Mouse (Mus musculus): ENCODE measurements around the gene Adgrg1. TPM values are rescaled to one million over a fixed set of nuclear protein-coding genes. Genes with fewer than 3 reads are reported as not detected.

Gene Adgrg1
- polyA plus RNA-seq, 1 experiment, result 468 TPM

GRCm38 (mm10) chr8:94996899-94997856 lies 22.6 kb downstream of the Adgrg1 start:
- DNase-seq (ENCODE audit: low read depth), result peak; percentile 84
- no peak for TF ChIP-seq POLR2A (IDR thresholded peaks at IDR 0.05; ENCODE audit: borderline replicate concordance, extremely low read depth, insufficient read depth, insufficient read length, poor library complexity, severe bottlenecking)
- no peak for TF ChIP-seq CTCF (IDR thresholded peaks at IDR 0.05; ENCODE audit: borderline replicate concordance, extremely low read depth, insufficient read depth, insufficient read length)

GRCm38 (mm10) chr8:94997857-94998243 lies 23.3 kb downstream of the Adgrg1 start:
- TF ChIP-seq CTCF (IDR thresholded peaks at IDR 0.05; ENCODE audit: borderline replicate concordance, extremely low read depth, insufficient read depth, insufficient read length), result no peak
- TF ChIP-seq POLR2A (IDR thresholded peaks at IDR 0.05; ENCODE audit: borderline replicate concordance, extremely low read depth, insufficient read depth, insufficient read length, poor library complexity, severe bottlenecking), result no peak
- DNase-seq (ENCODE audit: low read depth), result no peak

- no peak for DNase-seq (ENCODE audit: low read depth)
- TF ChIP-seq POLR2A (IDR thresholded peaks at IDR 0.05; ENCODE audit: borderline replicate concordance, extremely low read depth, insufficient read depth, insufficient read length, poor library complexity, severe bottlenecking) (no peak), CTCF (IDR thresholded peaks at IDR 0.05; ENCODE audit: borderline replicate concordance, extremely low read depth, insufficient read depth, insufficient read length) (no peak)
These were observed 23.9 kb downstream of the Adgrg1 start for GRCm38 (mm10) chr8:94998431-94998830.

- TF ChIP-seq CTCF (IDR thresholded peaks at IDR 0.05; ENCODE audit: borderline replicate concordance, extremely low read depth, insufficient read depth, insufficient read length) (no peak), POLR2A (IDR thresholded peaks at IDR 0.05; ENCODE audit: borderline replicate concordance, extremely low read depth, insufficient read depth, insufficient read length, poor library complexity, severe bottlenecking) (no peak)
- no peak for DNase-seq (ENCODE audit: low read depth)
These were observed 24.5 kb downstream of the Adgrg1 start for GRCm38 (mm10) chr8:94999004-94999403.

- TF ChIP-seq POLR2A (IDR thresholded peaks at IDR 0.05; ENCODE audit: borderline replicate concordance, extremely low read depth, insufficient read depth, insufficient read length, poor library complexity, severe bottlenecking) (no peak), CTCF (IDR thresholded peaks at IDR 0.05; ENCODE audit: borderline replicate concordance, extremely low read depth, insufficient read depth, insufficient read length) (no peak)
These were observed 25.4 kb downstream of the Adgrg1 start for GRCm38 (mm10) chr8:94999956-95000355.

GRCm38 (mm10) chr8:95000684-95001083 lies 26.1 kb downstream of the Adgrg1 start:
- peak; percentile 95 for DNase-seq (ENCODE audit: low read depth)
- no peak for TF ChIP-seq CTCF (IDR thresholded peaks at IDR 0.05; ENCODE audit: borderline replicate concordance, extremely low read depth, insufficient read depth, insufficient read length)

More at GRCm38 (mm10) chr8:94999956-95000355, 25.4 kb downstream of the Adgrg1 start:
- DNase-seq (ENCODE audit: low read depth), result no peak

- no peak for DNase-seq (ENCODE audit: low read depth)
- TF ChIP-seq CTCF (IDR thresholded peaks at IDR 0.05; ENCODE audit: borderline replicate concordance, extremely low read depth, insufficient read depth, insufficient read length), result no peak
- TF ChIP-seq POLR2A (IDR thresholded peaks at IDR 0.05; ENCODE audit: borderline replicate concordance, extremely low read depth, insufficient read depth, insufficient read length, poor library complexity, severe bottlenecking), result no peak
These were observed 26.6 kb downstream of the Adgrg1 start for GRCm38 (mm10) chr8:95001165-95001564.

GRCm38 (mm10) chr8:95001655-95002054 lies 27.1 kb downstream of the Adgrg1 start:
- peak; percentile 95 for TF ChIP-seq CTCF (IDR thresholded peaks at IDR 0.05; ENCODE audit: borderline replicate concordance, extremely low read depth, insufficient read depth, insufficient read length)
- no peak for TF ChIP-seq POLR2A (IDR thresholded peaks at IDR 0.05; ENCODE audit: borderline replicate concordance, extremely low read depth, insufficient read depth, insufficient read length, poor library complexity, severe bottlenecking)
- DNase-seq (ENCODE audit: low read depth), result peak; percentile 91

GRCm38 (mm10) chr8:95002089-95002655 lies 27.6 kb downstream of the Adgrg1 start:
- no peak for TF ChIP-seq CTCF (IDR thresholded peaks at IDR 0.05; ENCODE audit: borderline replicate concordance, extremely low read depth, insufficient read depth, insufficient read length)
- no peak for TF ChIP-seq POLR2A (IDR thresholded peaks at IDR 0.05; ENCODE audit: borderline replicate concordance, extremely low read depth, insufficient read depth, insufficient read length, poor library complexity, severe bottlenecking)

GRCm38 (mm10) chr8:95012442-95012919 lies 37.9 kb downstream of the Adgrg1 start:
- DNase-seq (ENCODE audit: low read depth), result no peak
- TF ChIP-seq CTCF (IDR thresholded peaks at IDR 0.05; ENCODE audit: borderline replicate concordance, extremely low read depth, insufficient read depth, insufficient read length) (no peak), POLR2A (IDR thresholded peaks at IDR 0.05; ENCODE audit: borderline replicate concordance, extremely low read depth, insufficient read depth, insufficient read length, poor library complexity, severe bottlenecking) (no peak)

More at GRCm38 (mm10) chr8:95002089-95002655, 27.6 kb downstream of the Adgrg1 start:
- DNase-seq (ENCODE audit: low read depth), result no peak

- DNase-seq (ENCODE audit: low read depth), result no peak
- TF ChIP-seq POLR2A (IDR thresholded peaks at IDR 0.05; ENCODE audit: borderline replicate concordance, extremely low read depth, insufficient read depth, insufficient read length, poor library complexity, severe bottlenecking), result no peak
- TF ChIP-seq CTCF (IDR thresholded peaks at IDR 0.05; ENCODE audit: borderline replicate concordance, extremely low read depth, insufficient read depth, insufficient read length), result no peak
These were observed 41.3 kb downstream of the Adgrg1 start for GRCm38 (mm10) chr8:95015866-95016265.

All from brain, embryonic 14.5 days (tissue).